Mouse (Mus musculus) CH12.LX (cell line): ENCODE measurements around the gene Gm10945.

Source experiments
- BHLHE40 ChIP-seq: IDR thresholded peaks from 2 replicates; pipeline ENCODE4 v1.6.1; 2011; ENCODE audit warnings: mild to moderate bottlenecking, low read depth, low read length, improper control_type of control experiment
- CTCF ChIP-seq, 2 experiments: IDR thresholded peaks in 1 of 2; conservative IDR thresholded peaks in 1 of 2; 2 replicates each; pipeline ENCODE4 v1.5.1; 2011 to 2012; ENCODE audit warnings: low read depth in 2 of 2, low read length in 2 of 2, improper control_type of control experiment in 1 of 2, inconsistent platforms in 1 of 2, mild to moderate bottlenecking in 1 of 2, moderate library complexity in 1 of 2
- EP300 ChIP-seq: IDR thresholded peaks from 2 replicates; pipeline ENCODE4 v1.6.1; 2011; ENCODE audit warnings: low read length, improper control_type of control experiment
- IRF4 ChIP-seq: IDR thresholded peaks from 2 replicates; pipeline ENCODE4 v1.6.1; 2014; ENCODE audit warnings: low read depth, mild to moderate bottlenecking, inconsistent platforms, low read length, improper control_type of control experiment
- MAX ChIP-seq: IDR thresholded peaks from 2 replicates; pipeline ENCODE4 v1.6.1; 2011; ENCODE audit warnings: low read length, improper control_type of control experiment
- MYC ChIP-seq: IDR thresholded peaks from 2 replicates; pipeline ENCODE4 v1.6.1; 2011; ENCODE audit warnings: low read depth, mild to moderate bottlenecking, improper control_type of control experiment, low read length
- NRF1 ChIP-seq: IDR thresholded peaks from 2 replicates; pipeline ENCODE4 v1.6.1; 2014; ENCODE audit warnings: low read depth, mild to moderate bottlenecking, inconsistent platforms, low read length, improper control_type of control experiment, moderate library complexity
- POLR2A ChIP-seq: IDR thresholded peaks from 2 replicates; pipeline ENCODE4 v1.6.1; 2011; ENCODE audit warnings: low read depth, mild to moderate bottlenecking, improper control_type of control experiment, low read length
- ZKSCAN1 ChIP-seq: IDR thresholded peaks from 2 replicates; pipeline ENCODE4 v1.6.1; 2012; ENCODE audit warnings: low read depth, inconsistent platforms, low read length, improper control_type of control experiment, borderline replicate concordance

DNA sequence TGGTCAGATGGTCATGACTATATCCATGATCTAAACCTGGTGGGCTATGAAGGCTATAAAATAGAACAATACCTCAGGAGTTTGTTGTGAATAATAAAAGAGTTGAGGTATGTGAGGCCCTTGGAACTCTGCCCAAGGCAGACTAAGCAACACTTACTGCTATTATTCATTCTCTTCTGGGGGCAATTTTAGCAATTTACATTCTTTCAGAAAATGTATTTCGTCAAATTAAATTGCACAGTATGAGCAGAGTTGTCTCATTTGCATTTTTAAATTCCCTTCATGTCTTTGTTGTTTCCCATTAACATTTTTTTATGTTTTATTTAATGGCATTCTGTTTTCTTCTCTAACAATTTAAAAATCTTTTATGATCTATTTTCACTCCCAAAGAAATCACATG is 37.8 kb downstream of the Gm10945 start:
- TF ChIP-seq EP300, result no peak
- TF ChIP-seq MYC, result no peak
- no peak for TF ChIP-seq CTCF (conservative IDR thresholded peaks at IDR 0.05 in 1 of 2, IDR thresholded peaks at IDR 0.05 in 1 of 2; ENCODE audit: low read depth in 2 of 2, low read length in 2 of 2)
- TF ChIP-seq MAX, result no peak
- no peak for TF ChIP-seq IRF4
- TF ChIP-seq NRF1, result no peak
- TF ChIP-seq POLR2A, result no peak
- TF ChIP-seq ZKSCAN1, result no peak
- TF ChIP-seq BHLHE40, result no peak
